Mouse (Mus musculus): ENCODE results near the gene Fancc. TPM values are rescaled to one million over a fixed set of nuclear protein-coding genes. Genes with fewer than 3 reads are reported as not detected.

Fancc gene
- polyA plus RNA-seq, 1 experiment from 2014 or later: 25.9 TPM

DNA sequence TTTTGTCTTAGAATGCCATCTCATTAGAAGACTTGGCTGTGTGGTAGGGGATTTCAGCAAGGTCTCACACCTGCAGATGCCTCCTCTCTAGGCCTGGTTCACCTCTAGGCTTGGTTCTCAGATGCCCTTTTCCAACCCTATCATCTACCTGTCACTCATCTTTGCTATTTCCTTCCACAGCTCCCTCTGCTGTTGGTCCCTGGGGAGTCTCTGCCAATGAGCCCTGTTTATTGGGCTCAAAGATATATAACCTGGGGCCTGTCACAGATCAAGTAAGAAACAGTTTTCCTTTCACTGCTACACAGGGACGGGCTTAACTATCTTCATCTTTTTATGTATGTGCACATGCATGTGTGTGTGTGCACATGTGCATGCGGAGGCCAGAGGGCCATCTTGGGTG lies 5.3 kb upstream of the Fancc start:
- H3K27me3 ChIP-seq (ENCODE audit: insufficient read depth, low read length): no peaks in the 10 kb centered on the region
- no peaks in the 10 kb centered on the region for H3K9me3 ChIP-seq (ENCODE audit: low read depth, low read length)
- H3K4me3 ChIP-seq (ENCODE audit: low read depth, low read length): no peak overlapping the region
- no peak overlapping the region for H3K27ac ChIP-seq (ENCODE audit: low read depth)
- no peaks in the 10 kb centered on the region for H3K4me1 ChIP-seq (ENCODE audit: insufficient read depth)
- H3K36me3 ChIP-seq (ENCODE audit: insufficient read depth): peaks cover 5% of the 10 kb centered on the region
- 90% methylated on average over 2 of the region's 2 CpGs for WGBS
- TF ChIP-seq CTCF (IDR thresholded peaks at IDR 0.05; ENCODE audit: low read depth): no peak
- H3K4me2 ChIP-seq: no peak overlapping the region
- DNase-seq: no peak
- no peak for ATAC-seq (ENCODE audit: insufficient read depth)
- H3K9ac ChIP-seq: no peak overlapping the region

DNA sequence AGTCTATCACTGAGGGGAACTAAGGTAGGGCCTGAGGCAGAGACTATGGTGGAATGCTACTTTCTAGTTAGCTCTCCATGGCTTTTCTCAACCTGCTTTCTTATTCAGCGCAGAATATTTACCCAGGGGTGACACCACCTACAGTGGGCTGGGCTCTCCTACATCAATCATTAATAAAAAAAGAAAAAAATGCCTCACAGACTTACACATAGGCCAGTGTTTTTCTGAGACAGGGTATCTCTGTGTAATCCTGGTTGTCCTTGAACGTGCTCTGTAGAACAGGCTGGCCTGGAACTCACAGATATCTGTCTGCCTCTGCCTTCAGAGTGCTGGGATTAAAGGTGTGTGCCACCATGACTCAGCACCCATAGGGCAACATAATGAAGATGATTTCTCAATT lies 2.4 kb upstream of the Fancc start:
- H3K4me2 ChIP-seq: no peak overlapping the region
- no peaks in the 10 kb centered on the region for H3K27me3 ChIP-seq (ENCODE audit: insufficient read depth, low read length)
- no peak overlapping the region for H3K9ac ChIP-seq
- H3K9me3 ChIP-seq (ENCODE audit: low read depth, low read length): no peaks in the 10 kb centered on the region
- no peak for DNase-seq
- TF ChIP-seq CTCF (IDR thresholded peaks at IDR 0.05; ENCODE audit: low read depth): no peak
- H3K36me3 ChIP-seq (ENCODE audit: insufficient read depth): no peaks in the 10 kb centered on the region
- 70% methylated on average over 2 of the region's 2 CpGs for WGBS
- no peak overlapping the region for H3K27ac ChIP-seq (ENCODE audit: low read depth)
- no peak overlapping the region for H3K4me3 ChIP-seq (ENCODE audit: low read depth, low read length)
- ATAC-seq (ENCODE audit: insufficient read depth): no peak
- no peaks in the 10 kb centered on the region; the same call in 1 of the 2 replicates for H3K4me1 ChIP-seq (ENCODE audit: insufficient read depth)

DNA sequence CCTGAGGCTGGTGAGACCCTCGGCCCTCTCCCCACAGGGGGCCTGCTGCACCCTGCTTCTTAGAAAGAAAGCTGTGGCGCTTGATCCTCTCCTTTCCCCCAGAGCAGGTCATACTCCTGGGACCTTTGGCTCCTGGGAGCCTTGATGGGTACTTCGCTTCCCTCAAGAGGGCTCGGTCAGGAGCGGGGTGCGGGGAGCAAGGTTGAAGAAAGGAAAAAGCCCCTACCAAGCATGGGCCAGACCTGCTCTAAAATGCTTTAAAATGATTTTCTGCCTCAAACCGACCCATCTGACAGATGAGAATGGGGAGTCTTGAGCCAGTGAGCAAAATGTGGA lies 9.4 kb downstream of the Fancc start:
- 59% methylated on average over 7 of the region's 7 CpGs for WGBS
- ATAC-seq (ENCODE audit: insufficient read depth) (no peak), DNase-seq (no peak)
- Histone ChIP-seq H3K4me3 (ENCODE audit: low read depth, low read length) (no peak overlapping the region), H3K9me3 (ENCODE audit: low read depth, low read length) (no peaks in the 10 kb centered on the region), H3K27me3 (ENCODE audit: insufficient read depth, low read length) (no peaks in the 10 kb centered on the region), H3K36me3 (ENCODE audit: insufficient read depth) (no peaks in the 10 kb centered on the region), H3K27ac (ENCODE audit: low read depth) (no peak overlapping the region), H3K4me1 (ENCODE audit: insufficient read depth) (no peaks in the 10 kb centered on the region; the same call in 1 of the 2 replicates), H3K4me2 (no peak overlapping the region), H3K9ac (no peak overlapping the region)
- TF ChIP-seq CTCF (IDR thresholded peaks at IDR 0.05; ENCODE audit: low read depth): no peak

DNA sequence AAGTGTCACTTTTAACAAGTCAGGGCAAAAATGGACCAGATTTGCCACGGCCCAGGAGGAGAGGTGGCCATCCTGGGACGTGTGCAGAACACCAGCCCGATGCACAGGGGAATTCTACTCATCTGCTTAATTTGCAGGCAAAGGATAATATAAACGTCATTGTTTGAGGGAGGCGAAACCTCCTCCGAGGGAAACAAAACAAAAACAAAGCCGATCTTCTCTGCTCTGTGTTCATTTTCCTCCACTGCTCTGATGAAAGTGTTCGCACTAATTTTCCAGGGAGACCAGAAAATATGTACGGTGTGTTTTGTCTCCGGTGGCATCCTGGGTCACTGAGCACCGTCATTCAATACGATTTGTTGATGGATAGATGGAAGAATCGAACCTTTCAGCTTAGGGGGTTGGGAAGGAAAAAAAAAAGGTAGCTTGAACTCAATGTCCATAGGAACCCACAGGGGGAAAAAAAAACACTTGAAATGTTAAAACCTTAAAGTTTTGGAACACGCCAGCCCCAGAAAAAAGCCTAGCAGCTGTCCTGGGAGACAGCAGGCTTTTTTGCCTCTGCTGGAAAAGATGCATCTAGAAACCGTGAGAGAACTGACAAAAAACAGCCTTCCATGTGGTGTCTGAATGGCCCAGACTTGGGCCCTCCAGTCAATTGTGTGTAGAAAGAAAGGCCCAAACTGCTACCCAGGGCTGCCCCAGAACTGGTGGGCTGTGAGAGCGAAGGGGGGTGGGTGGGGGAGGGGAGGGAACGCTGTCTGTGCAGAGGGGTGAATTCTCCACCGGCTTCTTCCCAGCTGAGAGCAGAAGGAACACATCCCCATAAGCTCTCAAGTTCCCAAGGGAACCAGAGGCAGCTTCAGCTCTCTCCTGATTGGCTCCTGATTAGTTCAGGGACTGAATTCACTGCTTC lies 10.0 kb downstream of the Fancc start:
- TF ChIP-seq CTCF (IDR thresholded peaks at IDR 0.05; ENCODE audit: low read depth): no peak
- Histone ChIP-seq H3K9me3 (ENCODE audit: low read depth, low read length) (no peaks in the 10 kb centered on the region), H3K9ac (no peak overlapping the region), H3K4me1 (ENCODE audit: insufficient read depth) (no peaks in the 10 kb centered on the region; the same call in 1 of the 2 replicates), H3K4me3 (ENCODE audit: low read depth, low read length) (no peak overlapping the region), H3K27me3 (ENCODE audit: insufficient read depth, low read length) (no peaks in the 10 kb centered on the region), H3K4me2 (0 out of 2 replicates have a peak overlapping the region, but pooled peaks have one; percentile 26), H3K27ac (ENCODE audit: low read depth) (no peak overlapping the region), H3K36me3 (ENCODE audit: insufficient read depth) (no peaks in the 10 kb centered on the region)
- WGBS: 35% methylated on average over 18 of the region's 18 CpGs
- DNase-seq: no peak
- no peak for ATAC-seq (ENCODE audit: insufficient read depth)

DNA sequence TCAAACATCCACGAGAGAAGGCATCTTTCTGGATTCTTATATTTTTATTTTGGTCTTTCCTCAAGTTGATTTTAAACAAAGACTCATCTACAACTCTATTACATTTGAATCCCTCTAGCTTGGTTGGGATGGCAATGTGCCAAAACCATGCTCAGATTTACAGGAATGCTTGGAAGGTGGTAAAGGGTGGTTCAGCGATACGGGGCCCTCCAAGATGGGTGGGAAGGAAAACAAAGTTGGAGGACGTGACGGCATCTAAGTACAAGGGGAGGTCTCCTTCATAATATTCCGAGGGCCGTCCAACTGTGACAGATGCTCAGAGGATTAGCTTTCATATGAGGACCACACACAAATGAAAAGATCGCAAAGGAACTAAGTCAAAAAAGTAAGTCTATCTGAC lies 21.7 kb downstream of the Fancc start:
- peak; percentile 47 for DNase-seq
- 29% methylated on average over 8 of the region's 8 CpGs for WGBS

DNA sequence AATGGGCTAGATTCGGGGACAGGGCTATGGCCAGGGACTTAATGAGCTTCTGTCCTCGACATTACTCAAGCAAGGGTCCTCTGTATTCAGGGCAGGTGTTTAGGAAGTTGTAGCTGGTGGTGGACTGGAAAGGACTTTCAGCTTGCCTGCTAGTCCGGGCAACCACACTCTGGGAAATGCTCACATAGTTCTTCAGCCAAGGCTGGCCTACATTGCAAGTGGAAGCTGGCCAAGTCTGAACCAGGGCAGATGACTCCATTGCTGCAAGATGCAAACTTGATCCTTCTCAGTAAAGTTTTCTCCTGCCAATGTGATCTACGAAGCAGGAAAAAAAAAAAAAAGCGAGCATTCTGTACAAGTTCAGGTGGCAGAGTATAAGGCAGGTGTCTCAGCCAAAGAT lies 44.2 kb downstream of the Fancc start:
- Histone ChIP-seq H3K27me3 (ENCODE audit: insufficient read depth, low read length) (no peaks in the 10 kb centered on the region), H3K9ac (no peak overlapping the region), H3K4me1 (ENCODE audit: insufficient read depth) (no peaks in the 10 kb centered on the region), H3K36me3 (ENCODE audit: insufficient read depth) (no peaks in the 10 kb centered on the region), H3K4me2 (no peak overlapping the region), H3K9me3 (ENCODE audit: low read depth, low read length) (no peaks in the 10 kb centered on the region), H3K4me3 (ENCODE audit: low read depth, low read length) (no peak overlapping the region), H3K27ac (ENCODE audit: low read depth) (no peak overlapping the region)
- WGBS: 79% methylated on average over 5 of the region's 5 CpGs
- DNase-seq (no peak), ATAC-seq (ENCODE audit: insufficient read depth) (no peak)
- TF ChIP-seq CTCF (IDR thresholded peaks at IDR 0.05; ENCODE audit: low read depth): no peak

More for the DNA sequence above, 21.7 kb downstream of the Fancc start:
- no peak overlapping the region for H3K9ac ChIP-seq
- no peak overlapping the region for H3K4me2 ChIP-seq
- H3K27ac ChIP-seq (ENCODE audit: low read depth): no peak overlapping the region
- H3K27me3 ChIP-seq (ENCODE audit: insufficient read depth, low read length): no peaks in the 10 kb centered on the region
- no peak overlapping the region for H3K4me3 ChIP-seq (ENCODE audit: low read depth, low read length)
- H3K9me3 ChIP-seq (ENCODE audit: low read depth, low read length): no peaks in the 10 kb centered on the region
- H3K36me3 ChIP-seq (ENCODE audit: insufficient read depth): no peaks in the 10 kb centered on the region
- no peaks in the 10 kb centered on the region for H3K4me1 ChIP-seq (ENCODE audit: insufficient read depth)
- TF ChIP-seq CTCF (IDR thresholded peaks at IDR 0.05; ENCODE audit: low read depth): no peak
- ATAC-seq (ENCODE audit: insufficient read depth): no peak

DNA sequence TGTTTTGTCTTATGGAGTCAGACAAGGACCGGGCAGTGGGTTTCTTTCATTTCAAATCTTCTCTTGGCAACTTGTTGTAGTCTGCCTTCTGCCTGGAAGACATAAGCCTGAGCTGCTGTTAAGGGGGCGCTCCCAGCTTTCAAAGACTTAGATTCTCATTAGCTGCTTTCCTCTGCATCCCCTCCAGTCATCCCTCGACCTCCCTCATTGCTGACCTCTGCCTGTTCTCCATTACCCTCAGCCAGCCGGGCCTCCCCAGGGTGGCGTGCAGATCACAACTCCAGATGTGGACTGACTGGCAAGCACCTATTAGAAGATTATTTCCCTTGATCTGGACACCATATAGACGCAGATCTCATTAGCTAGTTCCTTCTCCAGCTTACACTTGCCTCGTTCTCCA lies 45.9 kb downstream of the Fancc start:
- DNase-seq: no peak
- Histone ChIP-seq H3K4me1 (ENCODE audit: insufficient read depth) (no peaks in the 10 kb centered on the region), H3K9ac (no peak overlapping the region), H3K4me3 (ENCODE audit: low read depth, low read length) (no peak overlapping the region), H3K27me3 (ENCODE audit: insufficient read depth, low read length) (no peaks in the 10 kb centered on the region), H3K4me2 (no peak overlapping the region), H3K36me3 (ENCODE audit: insufficient read depth) (no peaks in the 10 kb centered on the region), H3K9me3 (ENCODE audit: low read depth, low read length) (no peaks in the 10 kb centered on the region), H3K27ac (ENCODE audit: low read depth) (no peak overlapping the region)
- WGBS: 62% methylated on average over 7 of the region's 7 CpGs
- TF ChIP-seq CTCF (IDR thresholded peaks at IDR 0.05; ENCODE audit: low read depth): no peak
- no peak for ATAC-seq (ENCODE audit: insufficient read depth)
